13 mouse cellular contexts compared by ENCODE assay signal in the genomic region with DNA sequence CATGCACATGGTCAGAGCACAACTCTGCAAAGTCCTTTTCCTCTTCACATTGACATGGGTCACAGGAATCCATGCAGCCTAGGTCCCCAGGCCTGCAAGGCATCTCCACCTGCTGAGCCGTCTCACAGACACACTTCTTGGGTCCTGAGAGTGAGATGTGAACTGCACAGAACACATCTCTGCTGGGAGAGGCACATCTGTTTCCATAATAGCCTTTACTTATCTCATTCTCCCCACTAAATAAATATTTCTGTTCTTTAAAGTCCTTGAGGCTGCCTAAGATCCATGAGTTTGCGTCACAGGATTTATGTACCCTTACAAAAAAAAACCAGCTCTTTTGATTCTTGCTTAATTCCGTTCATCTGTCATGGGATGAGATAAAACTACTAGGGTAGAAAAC.
"Had no signal": no experiment of that assay in that cellular context is flagged by ENCODE, and none has a peak within 500 bp of the region (broad histone marks: within the 10 kb centered on the region; RNA-seq: fewer than 3 reads in every experiment).

No protein-coding gene starts in this region.

- DNase-seq: layer of hippocampus, adult 9-11 months; liver; liver, embryonic 13.5 days; liver, postnatal 0 days; lung, postnatal 36 days; retina, postnatal 1 day; right cerebral cortex, postnatal 4 days; spleen, adult 18-20 months; thymus, adult 18-20 months; thymus, postnatal 14 days had no signal

- H3K9me3 ChIP-seq: kidney, embryonic 15.5 days; limb, embryonic 12.5 days; liver, embryonic 13.5 days; neural tube, embryonic 13.5 days had no signal

- H3K27ac ChIP-seq: kidney, embryonic 15.5 days; limb, embryonic 12.5 days; liver, embryonic 13.5 days; neural tube, embryonic 13.5 days had no signal

- H3K9ac ChIP-seq: kidney, embryonic 15.5 days; limb, embryonic 12.5 days; liver, embryonic 13.5 days; liver, postnatal 0 days; neural tube, embryonic 13.5 days had no signal

- H3K36me3 ChIP-seq: kidney, embryonic 15.5 days; limb, embryonic 12.5 days; liver, embryonic 13.5 days; neural tube, embryonic 13.5 days had no signal

- H3K4me2 ChIP-seq: kidney, embryonic 15.5 days; limb, embryonic 12.5 days; liver, embryonic 13.5 days; neural tube, embryonic 13.5 days had no signal

- ATAC-seq: liver, postnatal 0 days had no signal

- H3K27me3 ChIP-seq: kidney, embryonic 15.5 days; limb, embryonic 12.5 days; liver, embryonic 13.5 days; neural tube, embryonic 13.5 days had no signal

- H3K4me3 ChIP-seq: kidney, embryonic 15.5 days; limb, embryonic 12.5 days; liver, embryonic 13.5 days; neural tube, embryonic 13.5 days had no signal
